Mouse (Mus musculus): ENCODE results near the gene Gnl2. TPM values are rescaled to one million over a fixed set of nuclear protein-coding genes. Genes with fewer than 3 reads are reported as not detected.

The Gnl2 gene
- polyA plus RNA-seq, 1 experiment from 2014 or later, result 72.5 TPM

Other genes with a start within 250 kb of the Gnl2 start
- gene Mtf1, start 214.5 kb upstream of the Gnl2 start, polyA plus RNA-seq (2014; fragmentation: Nextera tagmentation; extraction: Ambion mirVana), result 9.9 and 11.5 TPM in 2 replicates
- gene Yrdc, start 165.9 kb upstream of the Gnl2 start, polyA plus RNA-seq (2014; fragmentation: Nextera tagmentation; extraction: Ambion mirVana), result 40.6 and 42.6 TPM in 2 replicates
- 64.2 and 64.4 TPM in 2 replicates for gene 1110065P20Rik, start 165.4 kb upstream of the Gnl2 start, polyA plus RNA-seq (2014; fragmentation: Nextera tagmentation; extraction: Ambion mirVana)
- gene Maneal, start 154.4 kb upstream of the Gnl2 start, polyA plus RNA-seq (2014; fragmentation: Nextera tagmentation; extraction: Ambion mirVana), result 1.4 and 2.0 TPM in 2 replicates
- 0.29 and 0.58 TPM in 2 replicates for gene Epha10, start 135.7 kb upstream of the Gnl2 start, polyA plus RNA-seq (2014; fragmentation: Nextera tagmentation; extraction: Ambion mirVana)
- gene 9930104L06Rik, start 79.5 kb upstream of the Gnl2 start, polyA plus RNA-seq (2014; fragmentation: Nextera tagmentation; extraction: Ambion mirVana), result 2.8 and 4.2 TPM in 2 replicates
- gene Cdca8, start 77.3 kb upstream of the Gnl2 start, polyA plus RNA-seq (2014; fragmentation: Nextera tagmentation; extraction: Ambion mirVana), result 70.3 and 90.3 TPM in 2 replicates
- gene Rspo1, start 30.2 kb upstream of the Gnl2 start, polyA plus RNA-seq (2014; fragmentation: Nextera tagmentation; extraction: Ambion mirVana), result 10.0 and 10.6 TPM in 2 replicates
- 0.71 and 4.3 TPM in 2 replicates for gene Dnali1, start 49.1 kb downstream of the Gnl2 start, polyA plus RNA-seq (2014; fragmentation: Nextera tagmentation; extraction: Ambion mirVana)
- gene Snip1, start 50.1 kb downstream of the Gnl2 start, polyA plus RNA-seq (2014; fragmentation: Nextera tagmentation; extraction: Ambion mirVana), result 26.2 and 29.9 TPM in 2 replicates
- 53.5 and 56.4 TPM in 2 replicates for gene Meaf6, start 68.5 kb downstream of the Gnl2 start, polyA plus RNA-seq (2014; fragmentation: Nextera tagmentation; extraction: Ambion mirVana)
- 0.71 and 1.2 TPM in 2 replicates for gene Zc3h12a, start 111.3 kb downstream of the Gnl2 start, polyA plus RNA-seq (2014; fragmentation: Nextera tagmentation; extraction: Ambion mirVana)